Comparison of ENCODE assay signal across 9 mouse cellular contexts in the genomic region with DNA sequence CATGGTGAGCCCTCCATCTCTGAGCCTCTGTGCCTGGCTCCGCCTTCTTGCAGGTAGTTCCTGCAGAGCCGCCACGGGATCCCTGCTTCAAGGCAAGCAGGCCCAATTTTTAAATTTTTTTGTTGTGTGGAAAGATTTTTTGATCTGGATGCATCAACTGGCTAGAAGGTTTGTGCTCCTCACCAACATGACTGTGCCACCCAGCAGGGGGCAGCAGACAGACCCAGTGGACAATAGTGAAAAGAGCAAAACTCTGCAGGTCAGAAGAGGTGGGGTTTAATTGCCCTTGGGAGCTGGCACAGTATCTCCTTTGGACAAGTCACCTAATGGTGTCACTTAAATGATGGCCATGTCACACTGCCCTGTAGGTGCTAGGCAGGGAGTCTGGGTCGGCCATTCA.
A peak's percentile ranks its signal among the peaks of the same experiment; 100 is the strongest.
DNase-seq lines count a peak whose midpoint lies in the region; ATAC-seq and TF ChIP-seq lines count a peak whose summit lies in the region.
"Had no signal": no experiment of that assay in that cellular context is flagged by ENCODE, and none has a peak within 500 bp of the region (broad histone marks: within the 10 kb centered on the region; RNA-seq: fewer than 3 reads in every experiment).

No protein-coding gene starts in this region.

- H3K79me2 ChIP-seq in heart, adult 2 months (replicated peaks; ENCODE audit: control insufficient read depth, insufficient read depth, low read length): no peaks in the 10 kb centered on the region

- TF ChIP-seq EP300 in heart, adult 2 months (IDR thresholded peaks at IDR 0.05; ENCODE audit: insufficient read depth, low read depth, low read length): peak; percentile 88

- WGBS in heart, adult 2 months: 48% methylated on average over 4 of the region's 4 CpGs
- 53% methylated on average over 4 of the region's 4 CpGs for WGBS in heart, embryonic 10.5 days

- no peaks in the 10 kb centered on the region for H3K27me3 ChIP-seq in heart, adult 2 months (ENCODE audit: control insufficient read depth, insufficient read depth, low read length)
- H3K27me3 ChIP-seq in heart, embryonic 10.5 days (ENCODE audit: insufficient read depth, poor library complexity, severe bottlenecking): 0 out of 2 replicates have a peak, but pooled peaks cover 6% of the 10 kb centered on the region
- no peaks in the 10 kb centered on the region for H3K27me3 ChIP-seq in testis, adult 2 months (ENCODE audit: control insufficient read depth, insufficient read depth, low read length)

- peak; percentile 85 to 90 for DNase-seq in heart, adult 2 months
- no peak for DNase-seq in heart, embryonic 10.5 days (ENCODE audit: low spot score)
- peak; percentile 20 for DNase-seq in WW6 (ENCODE audit: low read depth, low spot score)
- peak; percentile 70 for DNase-seq in heart, postnatal 25 days (ENCODE audit: low spot score)
- DNase-seq in left cerebral cortex, adult 8-10 months (ENCODE audit: low spot score in 2 of 2): peak; percentile 38 to 49

- peak; percentile 97 for TF ChIP-seq CTCF in heart, adult 2 months (IDR thresholded peaks at IDR 0.05)
- TF ChIP-seq CTCF in testis, adult 2 months (IDR thresholded peaks at IDR 0.05; ENCODE audit: control insufficient read depth, insufficient read depth, insufficient replicate concordance, low read depth, low read length): peak; percentile 58; the same call in 1 of the 2 replicates

- ATAC-seq in common myeloid progenitor, adult 5-6 weeks (replicated peaks; ENCODE audit: low read depth, poor library complexity, severe bottlenecking): peak; percentile 70
- ATAC-seq in monocyte, adult 5-6 weeks (replicated peaks; ENCODE audit: insufficient number of reproducible peaks, low FRiP score, low TSS enrichment, poor library complexity, severe bottlenecking): peak; percentile 66; the same call in 1 of the 2 replicates

- intact Hi-C loops in heart, adult 2 months (cut with DNase I): loop anchor here (1.0 to 10.0 kb wide), 7 partner anchors 41 to 430 kb away; a partner anchor contains a TSS
- intact Hi-C loops in heart, postnatal 25 days (cut with DNase I): loop anchor here (1.0 to 10.0 kb wide), 5 partner anchors 42 to 540 kb away; a partner anchor contains a TSS

- no peak overlapping the region for H3K9ac ChIP-seq in heart, adult 2 months (ENCODE audit: low read depth, low read length)
- H3K9ac ChIP-seq: neural tube, embryonic 12.5 days had no signal

- no peak for TF ChIP-seq POLR2A in heart, adult 2 months (IDR thresholded peaks at IDR 0.05; ENCODE audit: insufficient read depth, low read depth, low read length)
- no peak for TF ChIP-seq POLR2A in testis, adult 2 months (IDR thresholded peaks at IDR 0.05; ENCODE audit: control insufficient read depth, low read depth, low read length)

- H3K27ac ChIP-seq in heart, adult 2 months: no peak overlapping the region
- H3K27ac ChIP-seq in heart, embryonic 10.5 days: no peak overlapping the region
- no peak overlapping the region for H3K27ac ChIP-seq in testis, adult 2 months (ENCODE audit: control insufficient read depth, insufficient read depth, low read depth, low read length)
- H3K27ac ChIP-seq: neural tube, embryonic 12.5 days had no signal

- no peaks in the 10 kb centered on the region for H3K9me3 ChIP-seq in heart, embryonic 10.5 days
- H3K9me3 ChIP-seq: neural tube, embryonic 12.5 days had no signal

- no peak overlapping the region for H3K4me3 ChIP-seq in heart, adult 2 months
- no peak overlapping the region for H3K4me3 ChIP-seq in heart, embryonic 10.5 days
- no peak overlapping the region for H3K4me3 ChIP-seq in testis, adult 2 months (ENCODE audit: control insufficient read depth, low read depth, low read length)
- H3K4me3 ChIP-seq: neural tube, embryonic 12.5 days had no signal

- peaks cover 6% of the 10 kb centered on the region for H3K4me1 ChIP-seq in heart, adult 2 months (ENCODE audit: control insufficient read depth, insufficient read depth, low read length)
- peaks cover 8% of the 10 kb centered on the region; the same call in 1 of the 2 replicates for H3K4me1 ChIP-seq in heart, embryonic 10.5 days
- H3K4me1 ChIP-seq in testis, adult 2 months (ENCODE audit: control insufficient read depth, insufficient read depth, low read length): peaks cover 12% of the 10 kb centered on the region

- H3K36me3 ChIP-seq in heart, adult 2 months (ENCODE audit: control insufficient read depth, insufficient read depth, low read length): no peaks in the 10 kb centered on the region
- H3K36me3 ChIP-seq in heart, embryonic 10.5 days: no peaks in the 10 kb centered on the region
- H3K36me3 ChIP-seq in testis, adult 2 months (ENCODE audit: control insufficient read depth, insufficient read depth, low read length): no peaks in the 10 kb centered on the region
- H3K36me3 ChIP-seq: neural tube, embryonic 12.5 days had no signal
